Mouse (Mus musculus): Measurements from ENCODE around the gene Abtb2. TPM values are rescaled to one million over a fixed set of nuclear protein-coding genes. Genes with fewer than 3 reads are reported as not detected.

Gene Abtb2
- total RNA-seq, 2 experiments from 2014 or later = 18.1 to 21.6 TPM

GRCm38 (mm10) chr2:103714412-103714811 lies 148.3 kb downstream of the Abtb2 start:
- DNase-seq = no peak
- intact Hi-C loops (cut with DNase I) = loop anchor here (10.0 kb wide), 1 partner anchor 260 kb away; no protein-coding TSS in a partner anchor

- peak; percentile 83 to 84 for DNase-seq
- intact Hi-C loops (cut with DNase I) = loop anchor here (1.0 to 10.0 kb wide), 3 partner anchors 81 to 264 kb away; no protein-coding TSS in a partner anchor
These were observed 152.6 kb downstream of the Abtb2 start for GRCm38 (mm10) chr2:103718594-103719291.

GRCm38 (mm10) chr2:103719292-103719646 lies 153.2 kb downstream of the Abtb2 start:
- intact Hi-C loops (cut with DNase I) = loop anchor here (5.0 to 10.0 kb wide), 2 partner anchors 82 to 264 kb away; no protein-coding TSS in a partner anchor
- no peak for DNase-seq

- DNase-seq = no peak
- intact Hi-C loops (cut with DNase I) = no loop called here
These were observed 158.4 kb downstream of the Abtb2 start for GRCm38 (mm10) chr2:103724521-103724920.

GRCm38 (mm10) chr2:103728027-103728540 lies 162.0 kb downstream of the Abtb2 start:
- intact Hi-C loops (cut with DNase I) = no loop called here
- no peak for DNase-seq

- intact Hi-C loops (cut with DNase I) = no loop called here
- no peak for DNase-seq
These were observed 164.9 kb downstream of the Abtb2 start for GRCm38 (mm10) chr2:103730999-103731398.

- intact Hi-C loops (cut with DNase I) = no loop called here
- no peak for DNase-seq
These were observed 165.3 kb downstream of the Abtb2 start for GRCm38 (mm10) chr2:103731423-103731822.

- intact Hi-C loops (cut with DNase I) = loop anchor here (10.0 kb wide), 1 partner anchor 122 kb away; no protein-coding TSS in a partner anchor
- no peak for DNase-seq
These were observed 176.7 kb downstream of the Abtb2 start for GRCm38 (mm10) chr2:103742821-103743220.

GRCm38 (mm10) chr2:103743536-103743935 lies 177.4 kb downstream of the Abtb2 start:
- DNase-seq = peak; percentile 23 to 28
- intact Hi-C loops (cut with DNase I) = loop anchor here (10.0 kb wide), 1 partner anchor 121 kb away; no protein-coding TSS in a partner anchor

GRCm38 (mm10) chr2:103743988-103744387 lies 177.9 kb downstream of the Abtb2 start:
- intact Hi-C loops (cut with DNase I) = loop anchor here (2.0 to 10.0 kb wide), 2 partner anchors 121 to 177 kb away; partner anchors contain the start of gene Abtb2
- peak; percentile 54 to 74 for DNase-seq

GRCm38 (mm10) chr2:103745481-103745880 lies 179.4 kb downstream of the Abtb2 start:
- intact Hi-C loops (cut with DNase I) = loop anchor here (2.0 to 10.0 kb wide), 2 partner anchors 119 to 179 kb away; partner anchors contain the start of gene Abtb2
- DNase-seq = peak; percentile 11 to 17

GRCm38 (mm10) chr2:103746096-103746495 lies 180.0 kb downstream of the Abtb2 start:
- intact Hi-C loops (cut with DNase I) = loop anchor here (10.0 kb wide), 1 partner anchor 119 kb away; no protein-coding TSS in a partner anchor
- DNase-seq = no peak

GRCm38 (mm10) chr2:103746761-103747160 lies 180.7 kb downstream of the Abtb2 start:
- intact Hi-C loops (cut with DNase I) = loop anchor here (10.0 kb wide), 1 partner anchor 118 kb away; no protein-coding TSS in a partner anchor

GRCm38 (mm10) chr2:103747891-103748290 lies 181.8 kb downstream of the Abtb2 start:
- no peak for DNase-seq
- intact Hi-C loops (cut with DNase I) = loop anchor here (10.0 kb wide), 1 partner anchor 117 kb away; no protein-coding TSS in a partner anchor

More at GRCm38 (mm10) chr2:103746761-103747160, 180.7 kb downstream of the Abtb2 start:
- no peak for DNase-seq

- intact Hi-C loops (cut with DNase I) = loop anchor here (10.0 kb wide), 1 partner anchor 116 kb away; no protein-coding TSS in a partner anchor
- no peak for DNase-seq
These were observed 183.0 kb downstream of the Abtb2 start for GRCm38 (mm10) chr2:103749091-103749490.

GRCm38 (mm10) chr2:103751771-103752170 lies 185.7 kb downstream of the Abtb2 start:
- no peak for DNase-seq
- intact Hi-C loops (cut with DNase I) = no loop called here

GRCm38 (mm10) chr2:103754614-103755013 lies 188.5 kb downstream of the Abtb2 start:
- intact Hi-C loops (cut with DNase I) = no loop called here
- DNase-seq = no peak

- DNase-seq = no peak
- intact Hi-C loops (cut with DNase I) = no loop called here
These were observed 189.5 kb downstream of the Abtb2 start for GRCm38 (mm10) chr2:103755458-103756085.

- DNase-seq = no peak
- intact Hi-C loops (cut with DNase I) = loop anchor here (2.0 kb wide), 1 partner anchor 36 kb away; the partner anchor contains the start of gene Caprin1
These were observed 194.3 kb downstream of the Abtb2 start for GRCm38 (mm10) chr2:103760421-103760820.

GRCm38 (mm10) chr2:103760906-103761716 lies 195.0 kb downstream of the Abtb2 start, which contains the start of gene Nat10:
Gene Nat10, minus strand, starts transcription at chr2:103761270.
- intact Hi-C loops (cut with DNase I) = loop anchor here (2.0 kb wide), 1 partner anchor 36 kb away; the partner anchor contains the start of gene Caprin1
- peak; percentile 96 to 99 for DNase-seq

Measured in heart, postnatal 14 days (tissue).